Mouse (Mus musculus) C2C12 (cell line): Measurements from ENCODE around the gene Necap2. TPM values are rescaled to one million over a fixed set of nuclear protein-coding genes. Genes with fewer than 3 reads are reported as not detected.

Experiments used
- H3K27me3 ChIP-seq: one replicate; pipeline ENCODE4 v1.6.1; 2011; ENCODE audit not compliant: control insufficient read depth, insufficient read depth, insufficient read length
- H3K36me3 ChIP-seq: one replicate; pipeline ENCODE4 v1.6.1; 2011; ENCODE audit not compliant: control insufficient read depth, insufficient read depth
- H3K4me3 ChIP-seq: one replicate; pipeline ENCODE4 v1.5.1; 2011; ENCODE audit warnings: mild to moderate bottlenecking, control low read depth; ENCODE audit not compliant: poor library complexity, insufficient read depth, severe bottlenecking
- H3K79me2 ChIP-seq: one replicate; pipeline ENCODE4 v1.6.1; 2011; ENCODE audit not compliant: control insufficient read depth, insufficient read depth
- H3K79me3 ChIP-seq: one replicate; pipeline ENCODE4 v1.6.1; 2011; ENCODE audit warnings: low read depth, control low read depth
- H3ac ChIP-seq: one replicate; pipeline ENCODE3; 2011; ENCODE audit warnings: low read depth; ENCODE audit not compliant: control insufficient read depth, insufficient read length
- CEBPB ChIP-seq: IDR thresholded peaks from one replicate; pipeline ENCODE4 v1.6.1; 2011; ENCODE audit warnings: low read depth, mild to moderate bottlenecking, control low read depth, moderate library complexity
- CTCF ChIP-seq: IDR thresholded peaks from one replicate; pipeline ENCODE4 v1.5.1; 2011; ENCODE audit not compliant: control insufficient read depth, insufficient read depth, insufficient read length
- FOSL1 ChIP-seq: IDR thresholded peaks from one replicate; pipeline ENCODE4 v1.8.0; 2011; ENCODE audit warnings: mild to moderate bottlenecking, low read length; ENCODE audit not compliant: poor library complexity, insufficient read depth, severe bottlenecking
- MAX ChIP-seq: IDR thresholded peaks from one replicate; pipeline ENCODE4 v1.6.1; 2011; ENCODE audit warnings: mild to moderate bottlenecking, control low read depth
- MYOD1 ChIP-seq: IDR thresholded peaks from one replicate; pipeline ENCODE4 v1.6.1; 2011; ENCODE audit warnings: low read depth; ENCODE audit not compliant: control insufficient read depth, insufficient read length
- MYOG ChIP-seq: IDR thresholded peaks from one replicate; pipeline ENCODE4 v1.6.1; 2011; ENCODE audit not compliant: control insufficient read depth, insufficient read length; ENCODE audit errors: extremely low read depth
- USF1 ChIP-seq: IDR thresholded peaks from one replicate; pipeline ENCODE4 v1.6.1; 2011; ENCODE audit warnings: low read depth, mild to moderate bottlenecking, control low read depth, moderate library complexity
- polyA plus RNA-seq: library from polyadenylated mRNA; unstranded; fragments of >200 nt; fragmentation: generic; extraction: Trizol; gene quantifications from one replicate; pipeline ENCODE4 v1.2.1, GENCODE M21; 2012; ENCODE audit warnings: missing spikeins

The Necap2 gene
- polyA plus RNA-seq, 1 experiment = 70.2 TPM

DNA sequence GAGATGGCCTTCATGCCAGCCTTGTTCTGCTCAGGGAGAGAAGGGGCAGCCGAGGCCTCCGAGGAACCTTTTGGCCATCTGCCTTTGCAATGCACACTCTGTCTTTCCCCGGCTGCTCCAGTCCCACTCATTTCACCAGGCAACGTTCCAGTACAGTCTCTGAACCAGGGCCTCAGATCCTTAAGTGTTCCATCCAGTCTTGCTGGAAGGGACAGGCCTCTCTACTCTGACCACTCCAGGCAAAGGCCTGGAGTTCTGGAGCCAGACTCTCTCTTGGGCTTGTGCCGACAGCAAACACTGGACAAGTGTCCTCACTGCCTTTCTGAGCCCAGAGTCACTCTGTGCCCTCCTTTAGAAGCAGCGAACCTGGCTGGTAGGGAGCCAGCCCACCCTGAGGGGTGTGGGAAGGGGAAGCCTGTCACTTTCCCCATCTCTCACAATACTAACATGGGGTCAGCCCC lies 36.4 kb upstream of the Necap2 start:
- Histone ChIP-seq H3K27me3 (no peaks in the 10 kb centered on the region), H3K79me3 (peaks cover 6% of the 10 kb centered on the region), H3K36me3 (peaks cover 50% of the 10 kb centered on the region), H3K79me2 (peaks cover 26% of the 10 kb centered on the region), H3K4me3 (no peak overlapping the region), H3ac (no peak overlapping the region)
- TF ChIP-seq MYOG (no peak), USF1 (no peak), CEBPB (no peak), CTCF (no peak), MYOD1 (no peak), MAX (no peak), FOSL1 (no peak)

DNA sequence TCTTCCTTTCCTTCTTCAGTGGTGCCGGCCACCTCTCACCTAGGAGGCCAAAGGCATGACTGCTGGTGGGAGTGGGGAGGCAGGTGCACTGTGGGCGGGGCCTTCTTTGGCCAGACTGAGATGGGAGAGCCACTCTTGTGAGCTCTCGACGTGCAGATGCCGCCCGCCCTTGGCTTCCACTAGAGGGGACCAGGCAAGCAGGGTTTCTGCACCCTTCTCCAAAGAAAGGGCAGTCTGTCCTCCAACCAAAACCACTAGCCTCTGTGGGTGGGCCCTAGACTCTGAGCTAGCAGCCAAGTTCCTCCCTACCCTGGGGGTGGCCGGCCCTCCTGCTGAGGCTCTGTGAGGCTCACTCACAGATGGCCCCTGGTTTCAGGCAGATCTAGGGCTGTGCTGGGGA lies 35.7 kb upstream of the Necap2 start:
- TF ChIP-seq MAX = no peak
- TF ChIP-seq MYOD1 = no peak
- no peak for TF ChIP-seq USF1
- no peak for TF ChIP-seq CEBPB
- no peak for TF ChIP-seq FOSL1
- TF ChIP-seq MYOG = no peak
- no peak for TF ChIP-seq CTCF
- Histone ChIP-seq H3K79me2 (peaks cover 19% of the 10 kb centered on the region), H3K36me3 (peaks cover 50% of the 10 kb centered on the region), H3K27me3 (no peaks in the 10 kb centered on the region), H3K79me3 (peaks cover under 1% of the 10 kb centered on the region), H3ac (no peak overlapping the region), H3K4me3 (no peak overlapping the region)

DNA sequence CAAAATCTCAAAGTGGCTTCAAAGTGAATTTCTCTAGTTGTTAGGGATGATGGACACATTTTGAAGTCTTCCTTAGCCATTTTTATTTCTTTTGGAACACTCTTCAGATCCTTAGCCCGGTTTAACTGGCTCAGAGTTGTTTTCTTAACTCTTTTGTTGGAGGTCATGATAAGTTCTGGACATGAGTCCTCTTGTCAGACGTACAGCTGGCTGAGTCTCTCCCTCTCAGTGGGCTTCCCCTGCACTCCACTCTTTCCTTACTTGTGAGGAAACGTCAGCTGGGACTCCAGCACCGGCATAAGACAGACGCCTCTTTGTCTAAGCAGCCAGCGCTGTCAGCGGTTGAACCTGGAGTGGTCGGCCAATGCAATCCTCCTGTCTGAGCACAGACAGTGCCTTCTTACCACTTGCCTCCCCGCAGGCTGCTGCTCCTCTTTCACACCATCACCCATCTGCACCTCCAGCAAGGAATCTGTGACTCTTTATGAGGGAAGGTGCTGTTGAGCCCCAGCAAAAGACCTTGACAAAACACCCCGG lies 30.1 kb upstream of the Necap2 start:
- Histone ChIP-seq H3ac (no peak overlapping the region), H3K36me3 (peaks cover 5% of the 10 kb centered on the region), H3K79me3 (no peaks in the 10 kb centered on the region), H3K4me3 (no peak overlapping the region), H3K27me3 (no peaks in the 10 kb centered on the region), H3K79me2 (no peaks in the 10 kb centered on the region)
- TF ChIP-seq MAX (no peak), CEBPB (no peak), FOSL1 (no peak), USF1 (no peak), MYOD1 (no peak), CTCF (no peak), MYOG (no peak)

DNA sequence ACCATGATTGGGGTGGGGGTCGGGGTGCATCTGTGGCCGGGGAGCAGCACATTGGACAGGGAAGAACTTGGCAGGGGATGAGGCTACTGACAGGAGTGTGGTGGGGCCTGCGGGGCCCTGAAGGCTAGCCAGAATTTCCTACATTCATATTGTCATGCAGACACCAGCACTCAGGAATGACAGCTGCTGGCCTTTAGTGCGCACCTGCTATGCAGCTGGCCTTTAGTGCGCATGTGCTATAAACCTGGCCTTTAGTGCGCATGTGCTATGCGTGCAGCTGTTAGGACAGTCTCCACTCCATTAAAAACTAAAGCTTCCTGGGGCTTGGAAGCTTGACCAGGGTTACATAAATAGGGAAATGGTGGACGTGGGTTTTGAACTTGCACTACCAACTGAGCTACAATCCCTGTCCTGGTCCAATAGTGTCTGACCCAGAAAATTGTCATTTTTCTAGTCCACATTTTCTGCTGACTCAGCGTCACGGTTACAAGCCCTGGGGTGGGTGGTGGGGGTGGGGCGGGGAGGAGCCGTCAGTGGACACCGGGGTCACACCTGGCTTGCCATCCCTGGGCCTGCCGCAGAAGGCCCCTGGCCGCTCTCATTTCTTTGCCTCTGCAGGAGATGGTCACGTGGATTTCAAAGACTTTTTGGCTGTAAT lies 28.5 kb upstream of the Necap2 start:
- no peak overlapping the region for H3ac ChIP-seq
- no peaks in the 10 kb centered on the region for H3K27me3 ChIP-seq
- no peak overlapping the region for H3K4me3 ChIP-seq
- H3K79me3 ChIP-seq = no peaks in the 10 kb centered on the region
- TF ChIP-seq CEBPB (no peak), CTCF (no peak), MYOD1 (no peak), MYOG (no peak), FOSL1 (no peak), MAX (no peak), USF1 (no peak)
- H3K36me3 ChIP-seq = peaks cover 3% of the 10 kb centered on the region
- H3K79me2 ChIP-seq = no peaks in the 10 kb centered on the region

DNA sequence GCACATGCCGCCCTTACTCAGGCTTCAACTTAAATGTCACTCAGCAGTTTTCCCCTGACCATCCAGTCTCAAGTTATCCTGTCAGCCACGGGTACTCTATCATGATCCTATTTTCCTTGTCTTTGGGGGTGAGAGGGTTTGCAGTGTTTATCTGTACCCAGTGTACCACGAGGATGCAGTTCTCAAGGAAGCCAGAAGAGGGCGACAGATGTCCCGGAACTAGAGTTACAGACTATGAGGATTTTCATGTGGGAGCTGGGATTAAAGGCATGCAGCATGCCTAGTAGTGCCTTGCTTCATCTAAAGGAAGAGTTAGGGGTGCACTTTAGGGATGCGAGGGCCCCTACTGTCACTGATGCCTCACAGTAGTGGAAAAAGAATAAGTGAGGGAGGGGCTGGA lies 23.7 kb upstream of the Necap2 start:
- Histone ChIP-seq H3K36me3 (no peaks in the 10 kb centered on the region), H3K79me3 (no peaks in the 10 kb centered on the region), H3ac (no peak overlapping the region), H3K27me3 (no peaks in the 10 kb centered on the region), H3K4me3 (no peak overlapping the region), H3K79me2 (no peaks in the 10 kb centered on the region)
- TF ChIP-seq MYOD1 (no peak), CTCF (no peak), MYOG (no peak), USF1 (no peak), FOSL1 (no peak), CEBPB (no peak), MAX (no peak)

DNA sequence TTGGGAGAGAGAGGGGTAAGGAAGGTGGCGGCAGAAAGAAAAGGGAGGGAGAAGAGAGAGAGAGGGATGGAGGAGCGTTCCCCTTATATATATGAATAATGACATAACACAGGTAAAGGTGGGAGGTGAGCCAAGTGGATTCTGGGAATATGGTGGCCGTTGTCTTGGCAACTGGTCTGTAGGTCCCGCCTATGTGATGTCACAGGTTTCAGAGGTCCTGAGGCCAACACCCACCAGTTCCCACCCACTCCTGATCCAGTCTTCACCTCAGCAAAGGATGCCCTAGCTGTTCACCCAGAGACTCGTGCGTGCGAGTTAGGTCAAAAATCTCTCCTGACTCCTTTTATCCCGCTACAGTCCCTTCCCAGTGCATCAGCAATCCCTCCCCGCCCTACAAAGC lies 23.1 kb upstream of the Necap2 start:
- H3ac ChIP-seq = no peak overlapping the region
- no peaks in the 10 kb centered on the region for H3K79me3 ChIP-seq
- no peaks in the 10 kb centered on the region for H3K79me2 ChIP-seq
- no peaks in the 10 kb centered on the region for H3K27me3 ChIP-seq
- no peak overlapping the region for H3K4me3 ChIP-seq
- TF ChIP-seq FOSL1 (no peak), CEBPB (no peak), USF1 (no peak), MAX (no peak), MYOG (no peak), MYOD1 (no peak), CTCF (no peak)
- no peaks in the 10 kb centered on the region for H3K36me3 ChIP-seq
